1 mouse cellular context compared by ENCODE assay signal in genomic region chr1:55052355-55052953, GRCm38 (mm10).
TF ChIP-seq lines count a peak whose summit lies in the region.

Coq10b (plus strand) TSS chr1:55052770.

TF ChIP-seq in MEL, 35 proteins besides CTCF, POLR2A, EP300 and RAD21 (continued from another document):
- no peak for TF ChIP-seq GATA1 (IDR thresholded peaks at IDR 0.05; ENCODE audit: low read depth, low read length)
- no peak for TF ChIP-seq GABPA (IDR thresholded peaks at IDR 0.05; ENCODE audit: low read depth, low read length)
- TF ChIP-seq NRF1 (IDR thresholded peaks at IDR 0.05; ENCODE audit: insufficient read depth, low read depth, low read length, poor library complexity, severe bottlenecking): peak; percentile 52; the same call in 1 of the 2 replicates
- TF ChIP-seq TBP (IDR thresholded peaks at IDR 0.05; ENCODE audit: low read depth, low read length): peak; percentile 50; the same call in 1 of the 2 replicates
- no peak for TF ChIP-seq CHD2 (IDR thresholded peaks at IDR 0.05; ENCODE audit: low read length)
